Mouse (Mus musculus) retina, postnatal 1 day (tissue): ENCODE data around the gene Foxa3.

Source experiments
- DNase-seq: peaks from one replicate; pipeline ENCODE4 v3.0.0-alpha.2; 2012

Gene Foxa3

GRCm38 (mm10) chr7:18998835-18999234 is 24.5 kb downstream of the Foxa3 start:
- DNase-seq = peak; percentile 26

- no peak for DNase-seq
Observed at GRCm38 (mm10) chr7:18993036-18993435, 30.3 kb downstream of the Foxa3 start.

GRCm38 (mm10) chr7:18992294-18992675 is 31.1 kb downstream of the Foxa3 start:
- DNase-seq = no peak

GRCm38 (mm10) chr7:18991660-18992293 is 31.6 kb downstream of the Foxa3 start:
- peak; percentile 34 for DNase-seq

GRCm38 (mm10) chr7:18990601-18991295 is 32.6 kb downstream of the Foxa3 start, which contains the start of gene Mypop:
Gene Mypop, plus strand, starts transcription at chr7:18991245.
- DNase-seq = peak; percentile 100

- DNase-seq = peak; percentile 59
Observed at GRCm38 (mm10) chr7:18989995-18990394, 33.3 kb downstream of the Foxa3 start.

GRCm38 (mm10) chr7:18988780-18989179 is 34.6 kb downstream of the Foxa3 start:
- DNase-seq = no peak

GRCm38 (mm10) chr7:18987747-18988146 is 35.6 kb downstream of the Foxa3 start:
- DNase-seq = no peak

- DNase-seq = no peak
Observed at GRCm38 (mm10) chr7:18987100-18987499, 36.2 kb downstream of the Foxa3 start, which contains the start of gene Nanos2. Gene Nanos2, plus strand, starts transcription at chr7:18987400.

- DNase-seq = no peak
Observed at GRCm38 (mm10) chr7:18986503-18986902, 36.8 kb downstream of the Foxa3 start.

- no peak for DNase-seq
Observed at GRCm38 (mm10) chr7:18978381-18978780, 45.0 kb downstream of the Foxa3 start.

GRCm38 (mm10) chr7:18970956-18971355 is 52.4 kb downstream of the Foxa3 start:
- DNase-seq = no peak

- DNase-seq = no peak
Observed at GRCm38 (mm10) chr7:18967603-18968002, 55.7 kb downstream of the Foxa3 start.

GRCm38 (mm10) chr7:18965312-18965711 is 58.0 kb downstream of the Foxa3 start:
- no peak for DNase-seq

- no peak for DNase-seq
Observed at GRCm38 (mm10) chr7:18963294-18963843, 60.0 kb downstream of the Foxa3 start.
